Mouse (Mus musculus) intestine, embryonic 14.5 days (tissue): ENCODE results near the gene 4933428M09Rik. TPM values are rescaled to one million over a fixed set of nuclear protein-coding genes. Genes with fewer than 3 reads are reported as not detected.

ENCODE experiments used
- ATAC-seq: fragments of 200-750 bp; cut with Nextera tagmentation; replicated peaks from 2 replicates; pipeline ENCODE4 v1.8.0; 2017; ENCODE audit warnings: low read depth, moderate number of reproducible peaks, moderate TSS enrichment, moderate library complexity; ENCODE audit not compliant: low FRiP score, low TSS enrichment
- DNase-seq: peaks from one replicate; pipeline ENCODE4 v3.0.0-alpha.2; 2018; ENCODE audit warnings: low spot score
- H3K27ac ChIP-seq: fragments of 300-500 bp; sonication (generic); 2 replicates; pipeline ENCODE4 v1.5.1; 2014; ENCODE audit warnings: low read depth, mild to moderate bottlenecking, control low read depth
- H3K27me3 ChIP-seq: fragments of 300-500 bp; sonication (generic); replicated peaks from 2 replicates; pipeline ENCODE4 v1.6.1; 2014; ENCODE audit warnings: low read length, control low read depth; ENCODE audit not compliant: control insufficient read depth, insufficient read depth
- H3K36me3 ChIP-seq: fragments of 300-500 bp; sonication (generic); 2 replicates; pipeline ENCODE4 v1.6.1; 2014; ENCODE audit warnings: low read length, control low read depth; ENCODE audit not compliant: control insufficient read depth, insufficient read depth
- H3K4me1 ChIP-seq: fragments of 300-500 bp; sonication (generic); replicated peaks from 2 replicates; pipeline ENCODE4 v1.6.1; 2014; ENCODE audit warnings: low read length, control low read depth, mixed read lengths; ENCODE audit not compliant: control insufficient read depth, insufficient read depth
- H3K4me2 ChIP-seq: fragments of 300-500 bp; sonication (generic); 2 replicates; pipeline ENCODE4 v1.6.1; 2014; ENCODE audit warnings: low read length
- H3K4me3 ChIP-seq: fragments of 300-500 bp; sonication (generic); 2 replicates; pipeline ENCODE4 v1.5.1; 2014; ENCODE audit warnings: low read depth, low read length, control low read depth, mixed read lengths
- H3K9ac ChIP-seq: fragments of 300-500 bp; sonication (generic); 2 replicates; pipeline ENCODE4 v1.6.1; 2014; ENCODE audit warnings: mild to moderate bottlenecking, low read length
- H3K9me3 ChIP-seq: fragments of 300-500 bp; sonication (generic); 2 replicates; pipeline ENCODE4 v1.6.1; 2016; ENCODE audit warnings: low read length, control low read depth; ENCODE audit not compliant: control insufficient read depth
- WGBS: fragments of 180-500 bp; shearing (Covaris S2); extraction: QIAGEN DNeasy Blood & Tissue Kit; methylation state at CpG from one replicate; pipeline ENCODE4 v1.1.7; 2014; 5-methylcytosine and 5-hydroxymethylcytosine counted together
- polyA plus RNA-seq: library from polyadenylated mRNA; unstranded; fragments of >200 nt; fragmentation: Nextera tagmentation; extraction: Ambion mirVana; gene quantifications from 2 replicates; pipeline ENCODE4 v1.2.1, GENCODE M21; 2014

The 4933428M09Rik gene
- polyA plus RNA-seq, 1 experiment from 2014 or later = not detected

DNA sequence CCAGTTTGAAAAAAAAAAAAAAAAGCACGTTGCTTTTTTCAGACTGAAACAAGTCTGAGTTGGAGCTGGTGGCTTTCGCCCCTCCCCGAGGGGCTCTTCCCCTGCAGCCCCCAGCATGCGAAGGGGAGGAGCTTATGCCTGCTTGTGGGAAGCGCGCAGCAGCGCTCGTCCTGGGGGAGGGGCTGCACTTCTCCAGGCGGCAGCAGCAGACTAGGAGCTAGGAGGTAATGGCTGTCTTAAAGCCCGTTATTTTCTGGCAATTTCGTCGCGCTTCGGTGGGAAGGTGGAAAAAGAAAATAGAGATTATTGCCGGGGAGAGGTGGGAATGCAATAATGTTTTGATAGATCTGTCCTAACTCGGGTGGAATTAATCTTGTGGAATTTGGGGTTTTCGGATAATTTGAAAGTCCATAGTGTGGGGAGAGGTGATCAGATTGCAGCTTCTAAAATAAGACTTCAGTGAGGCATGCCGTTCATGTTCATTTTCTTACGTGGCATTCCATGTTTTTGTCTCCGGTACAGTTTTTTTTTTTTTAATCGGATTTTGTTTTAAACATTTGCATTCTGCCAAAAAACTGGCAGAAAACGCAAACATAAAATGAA is 38.1 kb downstream of the 4933428M09Rik start:
- Histone ChIP-seq H3K4me3 (peak overlapping the region; percentile 36), H3K27ac (no peak overlapping the region), H3K36me3 (no peaks in the 10 kb centered on the region), H3K9ac (peak overlapping the region; percentile 25; the same call in 1 of the 2 replicates), H3K4me1 (no peaks in the 10 kb centered on the region), H3K9me3 (no peaks in the 10 kb centered on the region), H3K4me2 (peak overlapping the region; percentile 47), H3K27me3 (no peaks in the 10 kb centered on the region)
- ATAC-seq (peak; percentile 75; the same call in 1 of the 2 replicates), DNase-seq (peak; percentile 65)
- WGBS = 14% methylated on average over 22 of the region's 22 CpGs

DNA sequence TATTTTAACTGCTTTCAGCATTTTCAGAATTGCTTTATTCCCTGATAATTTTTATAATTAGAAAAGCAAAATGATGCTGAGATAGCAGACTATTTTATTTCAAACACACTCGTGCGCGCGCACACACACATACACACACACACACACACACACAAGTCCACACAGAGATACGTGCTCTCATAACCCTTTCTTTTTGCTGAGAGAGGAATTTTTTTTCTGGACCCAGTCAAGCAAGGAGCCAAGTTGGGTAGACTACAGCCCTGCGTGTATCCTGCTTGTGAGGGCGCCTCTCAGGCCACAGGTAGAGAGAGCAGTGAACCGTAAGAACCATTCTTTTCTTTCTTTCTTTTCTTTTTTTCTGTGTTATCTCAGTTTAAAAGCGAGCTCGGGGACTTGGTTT is 38.7 kb downstream of the 4933428M09Rik start:
- Histone ChIP-seq H3K4me2 (peak overlapping the region; percentile 47), H3K9me3 (no peaks in the 10 kb centered on the region), H3K4me3 (peak overlapping the region; percentile 36), H3K27me3 (no peaks in the 10 kb centered on the region), H3K9ac (no peak overlapping the region), H3K27ac (no peak overlapping the region), H3K36me3 (no peaks in the 10 kb centered on the region), H3K4me1 (no peaks in the 10 kb centered on the region)
- DNase-seq = no peak
- ATAC-seq = no peak
- 56% methylated on average over 10 of the region's 10 CpGs for WGBS

DNA sequence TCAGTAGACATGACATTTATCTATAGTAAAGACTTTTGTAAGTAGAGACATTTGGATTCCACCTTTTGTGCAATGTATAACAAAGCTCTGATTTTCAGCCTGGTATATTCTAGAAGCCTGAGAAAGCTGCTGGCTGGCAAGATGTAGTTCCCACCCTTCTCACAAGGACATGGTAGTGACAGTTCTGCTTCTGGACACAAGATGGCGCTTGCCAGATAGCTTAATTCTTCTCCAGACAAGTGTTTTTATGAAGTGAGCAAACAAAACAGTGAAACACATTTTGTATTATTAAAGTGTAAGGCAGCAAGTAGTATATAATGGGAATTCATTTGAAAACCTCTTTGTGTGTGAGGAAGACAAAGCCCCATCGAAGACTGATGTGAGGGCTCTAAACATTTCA is 40.0 kb downstream of the 4933428M09Rik start:
- Histone ChIP-seq H3K4me2 (no peak overlapping the region), H3K9ac (no peak overlapping the region), H3K9me3 (no peaks in the 10 kb centered on the region), H3K27ac (no peak overlapping the region), H3K27me3 (no peaks in the 10 kb centered on the region), H3K4me1 (no peaks in the 10 kb centered on the region), H3K4me3 (no peak overlapping the region), H3K36me3 (no peaks in the 10 kb centered on the region)
- ATAC-seq (no peak), DNase-seq (no peak)
- 43% methylated on average over 2 of the region's 2 CpGs for WGBS

DNA sequence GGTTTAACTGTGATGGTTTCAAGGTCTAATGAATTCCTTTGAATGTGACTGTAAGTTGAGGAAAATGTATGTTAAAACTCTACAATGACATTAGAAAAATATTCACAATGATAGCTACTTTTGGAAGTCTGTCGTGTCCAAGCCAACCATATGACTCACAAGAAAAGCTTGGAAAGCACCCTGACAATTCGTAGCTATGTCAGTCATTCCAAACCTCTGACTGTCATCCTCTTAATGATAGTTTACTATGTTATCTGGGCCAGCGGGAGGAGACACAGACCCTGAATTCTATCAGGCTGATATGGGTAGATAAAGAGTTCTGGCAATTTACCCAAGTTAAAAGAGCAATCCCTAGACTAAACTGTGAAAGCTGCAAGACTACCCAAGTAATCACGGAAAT is 41.8 kb downstream of the 4933428M09Rik start:
- no peak overlapping the region for H3K4me3 ChIP-seq
- no peak overlapping the region for H3K27ac ChIP-seq
- no peaks in the 10 kb centered on the region for H3K4me1 ChIP-seq
- ATAC-seq (no peak), DNase-seq (no peak)
- no peak overlapping the region for H3K9ac ChIP-seq
- no peaks in the 10 kb centered on the region for H3K27me3 ChIP-seq
- H3K9me3 ChIP-seq = no peaks in the 10 kb centered on the region
- 76% methylated on average over 4 of the region's 4 CpGs for WGBS
- H3K36me3 ChIP-seq = no peaks in the 10 kb centered on the region
- H3K4me2 ChIP-seq = no peak overlapping the region

DNA sequence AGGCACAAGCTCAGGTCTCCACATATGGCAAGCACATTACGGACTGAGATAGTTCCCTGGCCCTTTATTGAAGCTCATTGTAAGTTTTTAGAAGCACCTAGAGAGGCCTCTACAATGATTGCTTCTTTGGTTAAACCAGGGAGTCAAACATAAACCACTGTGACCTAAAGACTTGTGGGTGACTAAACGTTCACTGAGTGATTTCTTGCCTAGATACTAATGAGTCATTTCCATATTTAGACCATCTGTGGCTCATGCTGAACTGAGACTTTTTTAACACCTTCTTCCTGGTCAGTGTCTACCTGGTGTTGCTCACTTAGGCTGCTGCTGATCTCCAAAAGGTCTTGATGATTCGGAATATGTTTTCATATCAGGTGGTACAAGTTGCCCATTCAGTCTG is 42.9 kb downstream of the 4933428M09Rik start:
- no peak for ATAC-seq
- H3K4me1 ChIP-seq = no peaks in the 10 kb centered on the region
- H3K9ac ChIP-seq = no peak overlapping the region
- DNase-seq = no peak
- H3K36me3 ChIP-seq = no peaks in the 10 kb centered on the region
- H3K4me3 ChIP-seq = no peak overlapping the region
- no peak overlapping the region for H3K27ac ChIP-seq
- H3K27me3 ChIP-seq = no peaks in the 10 kb centered on the region
- WGBS = 76% methylated on average over 3 of the region's 3 CpGs
- no peaks in the 10 kb centered on the region for H3K9me3 ChIP-seq
- H3K4me2 ChIP-seq = no peak overlapping the region

Other genes with a start within 250 kb of the 4933428M09Rik start
- gene Serpina7, start 94.0 kb upstream of the 4933428M09Rik start, polyA plus RNA-seq = not detected in 2 replicates
- not detected in 2 replicates for gene 4930513O06Rik, start 93.0 kb upstream of the 4933428M09Rik start, polyA plus RNA-seq
- 14.6 and 18.4 TPM in 2 replicates for gene Mum1l1, start 30.8 kb downstream of the 4933428M09Rik start, polyA plus RNA-seq
- not detected in 2 replicates for gene Trap1a, start 154.5 kb downstream of the 4933428M09Rik start, polyA plus RNA-seq